Mouse (Mus musculus) lung, embryonic 14.5 days (tissue): Measurements from ENCODE around the gene Dgkg. TPM values are rescaled to one million over a fixed set of nuclear protein-coding genes. Genes with fewer than 3 reads are reported as not detected.

Source experiments
- ATAC-seq: fragments of 200-750 bp; cut with Nextera tagmentation; 2 replicates; pipeline ENCODE4 v1.8.0; 2017; ENCODE audit warnings: mild to moderate bottlenecking, moderate TSS enrichment, moderate library complexity; ENCODE audit not compliant: insufficient read depth
- DNase-seq: peaks from one replicate; pipeline ENCODE4 v3.0.0-alpha.2; 2015
- H3K27ac ChIP-seq: fragments of 300-500 bp; sonication (generic); 2 replicates; pipeline ENCODE4 v1.5.1; 2014; ENCODE audit warnings: low read depth, mild to moderate bottlenecking, moderate library complexity
- H3K27me3 ChIP-seq: fragments of 300-500 bp; sonication (generic); 2 replicates; pipeline ENCODE4 v1.6.1; 2014; ENCODE audit warnings: low read length, control low read depth; ENCODE audit not compliant: insufficient read depth
- H3K36me3 ChIP-seq: fragments of 300-500 bp; sonication (generic); 2 replicates; pipeline ENCODE4 v1.6.1; 2014; ENCODE audit warnings: control low read depth; ENCODE audit not compliant: insufficient read depth
- H3K4me1 ChIP-seq: fragments of 300-500 bp; sonication (generic); 2 replicates; pipeline ENCODE4 v1.6.1; 2014; ENCODE audit warnings: antibody characterized with exemption, control low read depth; ENCODE audit not compliant: insufficient read depth
- H3K4me2 ChIP-seq: fragments of 300-500 bp; sonication (generic); 2 replicates; pipeline ENCODE4 v1.6.1; 2014; ENCODE audit warnings: mild to moderate bottlenecking
- H3K4me3 ChIP-seq: fragments of 300-500 bp; sonication (generic); 2 replicates; pipeline ENCODE4 v1.5.1; 2014; ENCODE audit warnings: low read depth, low read length
- H3K9ac ChIP-seq: fragments of 300-500 bp; sonication (generic); 2 replicates; pipeline ENCODE4 v1.6.1; 2014
- H3K9me3 ChIP-seq: fragments of 300-500 bp; sonication (generic); 2 replicates; pipeline ENCODE4 v1.6.1; 2016; ENCODE audit warnings: low read depth, low read length, control low read depth
- CTCF ChIP-seq: IDR thresholded peaks from 2 replicates; pipeline ENCODE4 v1.5.1; 2016; ENCODE audit warnings: antibody characterized with exemption, low read depth
- WGBS: fragments of 180-500 bp; shearing (Covaris S2); extraction: QIAGEN DNeasy Blood & Tissue Kit; methylation state at CpG from one replicate; pipeline ENCODE4 v1.1.7; 2014; 5-methylcytosine and 5-hydroxymethylcytosine counted together
- polyA plus RNA-seq: library from polyadenylated mRNA; unstranded; fragments of >200 nt; fragmentation: Nextera tagmentation; extraction: Ambion mirVana; gene quantifications from 2 replicates; pipeline ENCODE4 v1.2.1, GENCODE M21; 2014

Gene Dgkg
- polyA plus RNA-seq, 1 experiment from 2014 or later: 0.49 TPM

DNA sequence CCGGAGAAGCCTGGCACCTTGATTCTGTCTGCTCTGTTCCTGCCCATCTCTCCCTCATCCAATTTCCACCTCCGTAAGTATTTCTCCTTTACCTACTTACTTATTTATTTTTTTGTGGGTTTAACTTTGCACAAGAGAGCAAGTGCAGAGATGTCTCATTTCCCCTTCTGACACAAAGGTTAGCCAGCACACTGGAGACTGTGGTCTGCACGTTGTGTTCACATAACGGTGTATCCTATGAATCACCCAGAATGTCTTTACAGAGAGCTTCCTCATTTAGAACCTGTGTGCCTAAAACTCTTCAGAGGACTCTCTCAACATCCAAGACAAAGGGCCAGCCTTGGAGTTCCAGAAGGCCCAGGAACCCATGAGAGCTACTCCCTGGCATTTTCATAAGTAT is 27.1 kb downstream of the Dgkg start:
- Histone ChIP-seq H3K9me3 (no peaks in the 10 kb centered on the region), H3K4me2 (no peak overlapping the region), H3K4me3 (no peak overlapping the region), H3K36me3 (no peaks in the 10 kb centered on the region), H3K9ac (no peak overlapping the region), H3K27ac (no peak overlapping the region), H3K27me3 (no peaks in the 10 kb centered on the region), H3K4me1 (no peaks in the 10 kb centered on the region)
- WGBS: 79% methylated on average over 4 of the region's 4 CpGs
- DNase-seq: no peak
- ATAC-seq: no peak
- TF ChIP-seq CTCF: no peak

DNA sequence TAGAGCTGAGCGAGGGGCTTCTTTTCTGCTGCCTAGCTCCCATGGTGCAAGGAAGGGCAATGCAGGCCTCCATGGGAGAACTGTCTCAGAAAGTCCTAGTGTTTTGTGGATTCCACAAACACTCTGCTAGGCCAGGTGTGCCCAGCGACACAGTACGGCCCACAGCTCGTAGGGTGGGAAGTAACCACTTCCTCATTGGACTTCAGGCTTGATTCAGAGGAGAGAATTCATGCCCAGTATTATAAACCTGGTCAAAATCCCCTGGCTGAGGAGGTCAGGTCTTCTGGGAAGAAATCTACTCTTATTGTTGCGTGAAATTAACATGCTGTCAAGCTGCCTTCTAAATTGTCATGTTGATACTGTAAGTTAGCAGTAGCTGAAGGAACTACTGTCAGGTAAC is 31.0 kb downstream of the Dgkg start:
- DNase-seq: no peak
- no peaks in the 10 kb centered on the region for H3K27me3 ChIP-seq
- no peaks in the 10 kb centered on the region for H3K4me1 ChIP-seq
- H3K4me3 ChIP-seq: no peak overlapping the region
- no peak for TF ChIP-seq CTCF
- ATAC-seq: no peak
- H3K9ac ChIP-seq: no peak overlapping the region
- 91% methylated on average over 5 of the region's 5 CpGs for WGBS
- no peak overlapping the region for H3K27ac ChIP-seq
- H3K4me2 ChIP-seq: no peak overlapping the region
- H3K9me3 ChIP-seq: no peaks in the 10 kb centered on the region
- H3K36me3 ChIP-seq: no peaks in the 10 kb centered on the region

DNA sequence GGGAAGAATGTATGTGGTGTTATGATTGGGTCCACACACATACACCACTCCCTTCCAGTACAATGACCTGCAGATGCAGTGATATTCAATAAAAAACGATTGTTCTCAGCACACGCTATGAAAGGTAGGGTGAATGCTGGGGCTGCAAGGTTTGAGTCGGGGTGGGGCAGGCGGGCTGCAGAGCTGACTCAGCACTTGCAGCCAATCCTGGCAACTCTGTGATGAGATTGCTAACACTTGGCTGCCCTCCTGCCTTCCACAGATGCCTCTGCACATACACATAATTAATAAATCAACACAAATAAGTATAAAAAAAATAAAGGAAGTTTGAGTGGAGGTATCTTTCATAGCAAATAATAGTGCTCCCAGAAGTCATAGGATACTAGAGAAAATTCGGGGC is 31.6 kb downstream of the Dgkg start:
- H3K4me2 ChIP-seq: no peak overlapping the region
- no peak overlapping the region for H3K9ac ChIP-seq
- ATAC-seq (no peak), DNase-seq (no peak)
- 77% methylated on average over 5 of the region's 5 CpGs for WGBS
- H3K27me3 ChIP-seq: no peaks in the 10 kb centered on the region
- no peak overlapping the region for H3K27ac ChIP-seq
- H3K36me3 ChIP-seq: no peaks in the 10 kb centered on the region
- H3K4me1 ChIP-seq: no peaks in the 10 kb centered on the region
- H3K9me3 ChIP-seq: no peaks in the 10 kb centered on the region
- TF ChIP-seq CTCF: no peak
- no peak overlapping the region for H3K4me3 ChIP-seq

DNA sequence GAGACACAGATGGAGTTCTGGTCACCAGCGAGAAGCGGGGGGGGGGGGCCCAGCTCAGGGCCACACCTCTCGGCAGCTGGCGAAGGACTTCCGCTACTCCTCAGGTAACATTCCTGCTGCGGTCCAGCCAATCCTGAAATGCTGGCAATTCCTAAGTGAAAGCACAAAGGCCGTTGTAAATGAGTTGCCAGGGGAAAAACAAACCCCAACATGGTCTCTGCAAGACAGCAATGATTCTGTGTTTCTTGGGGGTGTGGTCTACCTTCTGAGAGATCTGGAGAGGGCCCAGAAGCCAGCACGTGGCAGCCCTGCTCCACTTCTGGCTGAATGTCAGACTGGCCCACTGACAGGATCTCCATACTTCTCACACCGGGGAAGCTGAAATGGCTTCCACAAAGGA is 34.7 kb downstream of the Dgkg start:
- DNase-seq: peak; percentile 8
- TF ChIP-seq CTCF: no peak
- ATAC-seq: no peak

DNA sequence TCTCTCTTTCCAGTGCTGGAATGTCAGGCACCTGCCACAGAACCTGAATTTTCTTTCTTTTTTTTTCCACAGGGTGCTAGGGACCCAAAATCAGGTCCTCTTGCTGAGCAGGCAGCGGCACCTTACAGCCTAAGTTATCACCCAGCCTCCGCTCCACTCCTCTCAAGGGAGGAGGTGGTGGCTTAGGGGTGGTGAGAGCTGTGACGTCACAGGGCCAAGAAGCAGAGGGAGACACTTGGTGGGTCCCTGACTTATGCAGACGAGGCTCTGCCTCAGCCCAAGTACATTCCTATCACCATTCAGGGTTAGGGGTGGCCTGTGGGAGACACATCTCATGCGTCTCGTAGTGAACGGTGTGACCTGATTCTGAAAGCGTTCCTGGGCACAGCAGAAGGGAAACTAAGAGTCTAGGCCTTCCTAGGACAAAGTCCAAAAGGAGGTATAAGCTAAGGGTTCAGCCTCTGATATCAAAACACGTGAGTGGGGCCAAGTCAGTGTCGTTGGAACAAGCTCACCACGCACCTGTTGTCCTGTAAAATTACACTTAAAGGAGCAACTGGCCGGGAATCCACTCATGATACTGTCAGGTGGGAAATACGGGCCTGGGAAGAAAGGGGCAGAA is 35.6 kb downstream of the Dgkg start:
- Histone ChIP-seq H3K27me3 (no peaks in the 10 kb centered on the region; the same call in 1 of the 2 replicates), H3K36me3 (no peaks in the 10 kb centered on the region), H3K9ac (no peak overlapping the region), H3K9me3 (no peaks in the 10 kb centered on the region), H3K4me2 (no peak overlapping the region), H3K4me3 (no peak overlapping the region), H3K4me1 (no peaks in the 10 kb centered on the region), H3K27ac (no peak overlapping the region)
- no peak for DNase-seq
- no peak for ATAC-seq
- TF ChIP-seq CTCF: no peak
- WGBS: 72% methylated on average over 13 of the region's 13 CpGs

More for the DNA sequence above, 34.7 kb downstream of the Dgkg start:
- Histone ChIP-seq H3K4me3 (no peak overlapping the region), H3K9ac (no peak overlapping the region), H3K9me3 (no peaks in the 10 kb centered on the region), H3K27me3 (no peaks in the 10 kb centered on the region; the same call in 1 of the 2 replicates), H3K4me1 (no peaks in the 10 kb centered on the region), H3K36me3 (no peaks in the 10 kb centered on the region), H3K4me2 (no peak overlapping the region), H3K27ac (no peak overlapping the region)
- WGBS: 22% methylated on average over 9 of the region's 9 CpGs

DNA sequence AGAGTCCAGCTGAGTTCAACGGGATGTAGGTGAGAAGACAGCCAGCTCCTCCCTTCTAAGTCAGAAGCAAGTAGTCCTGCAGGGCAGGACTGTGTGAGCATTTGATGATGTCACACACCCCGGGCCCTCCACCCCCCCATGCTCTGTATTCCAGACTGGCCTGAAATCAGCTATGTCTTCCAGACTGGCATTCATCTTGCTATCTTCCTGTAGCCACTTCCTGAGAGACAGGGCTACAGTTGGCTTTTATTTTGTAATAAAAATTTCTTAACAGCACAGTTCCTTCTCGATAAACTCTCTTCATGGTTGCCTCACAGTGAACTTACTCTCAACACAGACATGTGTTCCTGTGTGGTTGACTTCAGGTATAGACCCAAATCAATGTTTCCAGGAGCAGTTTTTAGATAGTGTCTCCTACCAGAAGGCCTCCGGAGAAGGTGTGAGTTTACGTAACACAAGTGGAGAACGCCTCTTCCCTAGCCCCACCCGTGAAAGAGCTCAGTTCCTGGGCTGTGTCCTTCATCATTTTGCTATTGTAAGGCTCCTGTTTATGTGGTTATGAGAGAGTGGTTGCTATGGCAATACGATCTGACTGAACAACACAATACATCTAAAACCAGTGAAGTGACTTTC is 38.5 kb downstream of the Dgkg start:
- ATAC-seq: no peak
- Histone ChIP-seq H3K9me3 (no peaks in the 10 kb centered on the region), H3K9ac (no peak overlapping the region), H3K36me3 (no peaks in the 10 kb centered on the region), H3K4me2 (no peak overlapping the region), H3K4me1 (no peaks in the 10 kb centered on the region), H3K27ac (no peak overlapping the region), H3K27me3 (no peaks in the 10 kb centered on the region; the same call in 1 of the 2 replicates), H3K4me3 (no peak overlapping the region)
- WGBS: 59% methylated on average over 8 of the region's 8 CpGs
- no peak for DNase-seq
- no peak for TF ChIP-seq CTCF

DNA sequence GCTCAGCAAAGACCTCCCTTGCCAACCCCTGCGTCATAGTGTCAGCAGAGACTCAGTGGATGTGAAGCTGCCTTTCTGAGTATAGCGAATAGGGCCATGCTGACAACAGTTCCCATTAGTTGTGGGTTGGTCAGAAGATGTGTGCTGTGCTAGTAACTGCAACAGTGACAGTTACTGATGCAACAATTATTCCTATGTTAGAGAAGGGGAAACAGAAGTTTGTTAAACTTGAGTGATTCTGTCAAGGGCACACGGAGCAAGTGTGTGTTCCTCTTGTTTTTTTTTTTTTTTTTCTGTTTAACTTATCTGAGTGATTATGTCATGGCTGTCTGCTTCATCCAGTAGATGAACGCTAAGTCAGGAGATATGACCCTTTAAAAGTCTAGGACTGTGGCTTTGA is 41.2 kb downstream of the Dgkg start:
- no peaks in the 10 kb centered on the region; the same call in 1 of the 2 replicates for H3K27me3 ChIP-seq
- ATAC-seq (no peak), DNase-seq (no peak)
- no peak overlapping the region for H3K27ac ChIP-seq
- H3K4me3 ChIP-seq: no peak overlapping the region
- H3K9ac ChIP-seq: no peak overlapping the region
- no peaks in the 10 kb centered on the region for H3K36me3 ChIP-seq
- no peaks in the 10 kb centered on the region for H3K9me3 ChIP-seq
- no peaks in the 10 kb centered on the region for H3K4me1 ChIP-seq
- no peak overlapping the region for H3K4me2 ChIP-seq
- WGBS: 62% methylated on average over 4 of the region's 4 CpGs
- TF ChIP-seq CTCF: no peak
